Mouse (Mus musculus) cerebellum, postnatal 10 days (tissue): ENCODE data around the gene Pdcd6ip.

ENCODE experiments used
- DNase-seq, 2 experiments: peaks; one replicate each; pipeline ENCODE4 v3.0.0; 2021; ENCODE audit warnings: mixed read lengths in 2 of 2

The Pdcd6ip gene

DNA sequence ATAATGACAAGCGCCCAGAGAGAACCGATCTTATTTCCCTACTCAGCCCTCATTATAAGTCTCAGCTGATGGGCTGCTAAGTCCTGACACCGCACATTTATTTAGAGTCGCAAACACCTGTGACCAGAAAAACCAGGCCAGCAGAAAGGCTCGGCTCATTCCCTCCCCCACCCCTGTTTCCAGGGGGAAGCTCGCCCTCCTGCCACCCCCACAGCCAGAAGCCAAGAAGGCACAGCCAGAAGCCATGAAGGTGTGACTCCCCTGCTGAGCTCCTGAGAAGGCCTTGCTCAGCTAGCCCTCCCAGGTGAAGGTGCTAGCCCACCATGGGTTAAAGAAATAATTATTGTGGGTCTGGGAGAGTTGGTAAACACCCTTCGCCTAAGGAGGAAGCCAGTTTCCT, 97.3 kb downstream of the Pdcd6ip start:
- no peak for DNase-seq

DNA sequence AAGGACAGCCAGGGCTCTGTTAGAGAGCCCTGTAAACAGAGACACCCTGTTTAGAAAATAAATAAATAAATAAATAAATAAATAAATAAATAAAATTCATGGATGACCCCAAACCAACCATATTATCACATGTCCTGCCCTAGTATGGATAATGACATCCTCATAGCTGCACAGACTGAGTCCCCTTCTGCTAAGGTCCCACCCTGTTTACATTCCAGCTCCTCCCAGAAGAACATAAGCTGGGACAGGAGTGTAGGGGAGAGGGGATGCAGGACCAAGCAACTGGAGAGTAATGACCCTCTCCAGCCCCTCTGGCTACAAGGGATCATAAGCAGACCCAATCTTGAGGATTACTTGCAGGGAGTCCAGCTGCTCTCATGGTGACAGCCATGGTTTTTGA, 105.9 kb downstream of the Pdcd6ip start:
- DNase-seq, result no peak
